Mouse (Mus musculus) heart, adult 2 months (tissue): ENCODE measurements around the gene Elavl1. TPM values are rescaled to one million over a fixed set of nuclear protein-coding genes. Genes with fewer than 3 reads are reported as not detected.

ENCODE experiments used
- DNase-seq, 2 experiments: peaks; one replicate each; pipeline ENCODE4 v3.0.0; 2021
- H3K27ac ChIP-seq: fragments of 200-600 bp; 2 replicates; pipeline ENCODE4 v1.8.1; 2022
- H3K27me3 ChIP-seq: fragments of 200-500 bp; 2 replicates; pipeline ENCODE4 v1.6.1; 2012; ENCODE audit warnings: mild to moderate bottlenecking, low read length, inconsistent platforms, mixed read lengths; ENCODE audit not compliant: control insufficient read depth, insufficient read depth
- H3K36me3 ChIP-seq: fragments of 200-500 bp; 2 replicates; pipeline ENCODE4 v1.6.1; 2012; ENCODE audit warnings: low read length, inconsistent platforms; ENCODE audit not compliant: control insufficient read depth, insufficient read depth
- H3K4me1 ChIP-seq: fragments of 200-500 bp; 2 replicates; pipeline ENCODE4 v1.6.1; 2011; ENCODE audit warnings: low read length; ENCODE audit not compliant: control insufficient read depth, insufficient read depth
- H3K4me3 ChIP-seq: fragments of 200-600 bp; 2 replicates; pipeline ENCODE4 v1.8.1; 2022
- H3K79me2 ChIP-seq: fragments of 200-500 bp; replicated peaks from 2 replicates; pipeline ENCODE4 v1.6.1; 2012; ENCODE audit warnings: mild to moderate bottlenecking, inconsistent platforms, low read length, moderate library complexity, mixed read lengths; ENCODE audit not compliant: control insufficient read depth, insufficient read depth
- H3K9ac ChIP-seq: fragments of 200-500 bp; 2 replicates; pipeline ENCODE4 v1.6.1; 2012; ENCODE audit warnings: low read depth, mild to moderate bottlenecking, control low read depth, inconsistent platforms, low read length, mixed read lengths
- CTCF ChIP-seq: fragments of 200-600 bp; IDR thresholded peaks from 2 replicates; pipeline ENCODE4 v1.8.1; 2022; ENCODE audit warnings: antibody characterized with exemption, mild to moderate bottlenecking, moderate library complexity
- EP300 ChIP-seq: fragments of 200-500 bp; IDR thresholded peaks from 2 replicates; pipeline ENCODE4 v1.6.1; 2011; ENCODE audit warnings: low read depth, low read length, control low read depth; ENCODE audit not compliant: insufficient read depth
- POLR2A ChIP-seq: fragments of 200-500 bp; IDR thresholded peaks from 2 replicates; pipeline ENCODE4 v1.6.1; 2011; ENCODE audit warnings: mild to moderate bottlenecking, low read depth, low read length, control low read depth; ENCODE audit not compliant: insufficient read depth
- WGBS: fragments of 180-500 bp; shearing (Covaris S2); methylation state at CpG from one replicate; pipeline ENCODE4 v1.1.7; 2018; 5-methylcytosine and 5-hydroxymethylcytosine counted together
- intact Hi-C: fragments of 180-260 bp; cut with DNase I; formaldehyde crosslinking; loops from one replicate; pipeline ENCODE4 v1.15.1; 2025
- polyA plus RNA-seq: library from polyadenylated mRNA; depleted of rRNA; stranded (reverse); fragments of >200 nt; gene quantifications from 2 replicates; pipeline ENCODE4 v1.2.3, GENCODE M21; 2012
- total RNA-seq, 2 experiments: library from RNA; stranded (reverse); gene quantifications; 2 replicates each; pipeline ENCODE4 v1.2.3; 2021

Elavl1 gene
- total and polyA plus RNA-seq, 3 experiments, result 25.9 to 61.1 (median 60.0) TPM

DNA sequence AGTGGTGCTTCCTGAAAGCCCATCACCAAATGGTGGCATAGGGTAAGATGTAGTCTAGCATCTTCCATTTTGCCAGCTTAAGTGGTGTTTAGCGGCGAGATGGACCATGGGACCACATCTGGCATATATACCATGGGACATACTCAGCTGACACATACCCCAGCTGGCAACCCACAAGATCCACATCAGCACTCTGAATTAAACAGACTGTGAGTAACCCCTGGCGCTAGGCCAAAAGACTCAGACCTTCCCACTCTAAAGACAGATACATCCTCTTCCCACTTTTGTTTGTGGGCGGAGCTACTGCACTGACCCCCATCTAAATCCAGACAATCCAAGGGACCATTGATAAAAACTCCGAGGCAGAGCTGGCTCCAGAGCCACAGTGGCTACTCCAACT is 3.8 kb upstream of the Elavl1 start:
- no peak for DNase-seq
- WGBS, result 79% methylated on average over 5 of the region's 5 CpGs
- H3K27ac ChIP-seq, result no peak overlapping the region
- H3K9ac ChIP-seq, result no peak overlapping the region
- intact Hi-C loops, result loop anchor here (10.0 kb wide), 1 partner anchor 164 kb away; the partner anchor contains the start of gene Evi5l
- peaks cover 4% of the 10 kb centered on the region; the same call in 1 of the 2 replicates for H3K36me3 ChIP-seq
- peaks cover 3% of the 10 kb centered on the region; the same call in 1 of the 2 replicates for H3K79me2 ChIP-seq
- H3K4me3 ChIP-seq, result no peak overlapping the region
- peaks cover under 1% of the 10 kb centered on the region; the same call in 1 of the 2 replicates for H3K4me1 ChIP-seq
- TF ChIP-seq EP300 (no peak), CTCF (no peak), POLR2A (no peak)
- H3K27me3 ChIP-seq, result no peaks in the 10 kb centered on the region

DNA sequence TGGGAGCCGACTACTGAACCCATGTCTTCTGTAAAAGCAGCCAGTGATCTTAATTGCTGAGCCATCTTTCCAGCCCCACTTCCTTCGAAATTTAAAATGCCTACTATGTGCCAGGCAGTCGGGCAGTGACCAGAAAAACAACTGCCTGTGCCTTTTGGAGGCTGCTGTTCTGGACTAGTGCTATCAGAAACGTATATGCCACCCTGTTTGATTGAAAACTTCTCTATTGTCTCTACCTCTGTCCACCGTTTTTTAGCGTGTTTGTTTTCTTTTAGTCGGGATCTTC is 481 bp upstream of the Elavl1 start:
- peaks cover 12% of the 10 kb centered on the region for H3K4me1 ChIP-seq
- H3K4me3 ChIP-seq, result peak overlapping the region; percentile 79
- TF ChIP-seq EP300, result no peak
- DNase-seq, result no peak
- 17% methylated on average over 7 of the region's 7 CpGs for WGBS
- H3K27me3 ChIP-seq, result no peaks in the 10 kb centered on the region
- H3K79me2 ChIP-seq, result peaks cover 16% of the 10 kb centered on the region
- H3K9ac ChIP-seq, result peak overlapping the region; percentile 69
- peaks cover 32% of the 10 kb centered on the region for H3K36me3 ChIP-seq
- intact Hi-C loops, result loop anchor here (2.0 to 10.0 kb wide), 2 partner anchors 51 to 161 kb away; partner anchors contain the start of genes Evi5l and Timm44
- peak overlapping the region; percentile 90 for H3K27ac ChIP-seq

- H3K79me2 ChIP-seq, result peaks cover 16% of the 10 kb centered on the region
- peak overlapping the region; percentile 90 for H3K27ac ChIP-seq
- H3K9ac ChIP-seq, result peak overlapping the region; percentile 95
- no peaks in the 10 kb centered on the region for H3K27me3 ChIP-seq
- TF ChIP-seq EP300, result no peak
- TF ChIP-seq POLR2A, result no peak
- peaks cover 16% of the 10 kb centered on the region for H3K4me1 ChIP-seq
- peak overlapping the region; percentile 79 for H3K4me3 ChIP-seq
- H3K36me3 ChIP-seq, result peaks cover 40% of the 10 kb centered on the region
- DNase-seq, result no peak
- WGBS, result 1% methylated on average over 42 of the region's 42 CpGs
- intact Hi-C loops, result loop anchor here (2.0 to 10.0 kb wide), 4 partner anchors 50 to 168 kb away; partner anchors contain the start of genes Cers4, Evi5l and Timm44
These were observed 688 bp downstream of the Elavl1 start for GRCm38 (mm10) chr8:4324525-4324924.

DNA sequence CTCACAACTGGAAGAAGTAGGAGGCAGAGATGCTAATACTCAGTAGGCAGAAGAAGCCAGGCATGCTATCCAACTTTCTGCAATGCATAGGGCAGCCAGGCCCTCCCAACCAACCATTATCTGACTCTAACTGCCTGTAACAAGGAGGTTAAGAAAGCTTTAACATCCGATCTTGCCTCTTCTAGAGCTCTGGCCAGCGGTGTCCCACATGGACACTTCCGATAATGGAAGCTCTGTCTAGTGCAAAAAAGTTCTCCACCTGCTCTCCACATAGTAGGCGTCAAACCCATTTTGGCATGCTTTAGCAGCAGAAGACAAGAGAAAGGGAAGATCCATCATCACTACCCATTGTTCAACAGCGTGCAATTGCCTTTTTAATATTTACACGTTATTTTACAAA is 1.3 kb downstream of the Elavl1 start:
- Histone ChIP-seq H3K36me3 (peaks cover 45% of the 10 kb centered on the region), H3K79me2 (peaks cover 17% of the 10 kb centered on the region), H3K27ac (no peak overlapping the region; the same call in 1 of the 2 replicates), H3K27me3 (no peaks in the 10 kb centered on the region), H3K4me1 (peaks cover 16% of the 10 kb centered on the region), H3K4me3 (peak overlapping the region; percentile 79), H3K9ac (peak overlapping the region; percentile 58)
- TF ChIP-seq CTCF (no peak), POLR2A (no peak), EP300 (no peak)
- DNase-seq, result no peak
- intact Hi-C loops, result loop anchor here (2.0 to 10.0 kb wide), 5 partner anchors 49 to 168 kb away; partner anchors contain the start of genes Cers4, Evi5l and Timm44
- WGBS, result 0% methylated on average over 6 of the region's 6 CpGs

DNA sequence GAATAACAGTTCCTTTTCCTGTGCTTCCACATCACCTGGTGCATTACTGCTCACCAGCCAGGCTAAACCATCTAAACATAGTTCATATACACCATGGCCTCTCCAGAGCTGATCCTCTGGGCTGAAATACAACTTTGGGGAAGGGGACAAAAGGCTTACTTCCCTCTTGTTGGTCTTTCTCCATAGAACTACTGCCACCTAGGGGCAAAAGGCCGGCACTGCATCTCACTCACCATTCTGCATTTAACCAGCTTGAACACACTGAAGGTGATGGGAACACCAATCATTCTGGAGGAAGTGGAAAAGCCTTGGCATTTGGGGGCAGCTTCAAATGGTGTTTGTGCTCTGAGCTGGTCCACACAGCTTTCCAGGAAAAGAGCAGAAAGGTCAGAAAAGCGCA is 2.7 kb downstream of the Elavl1 start:
- Histone ChIP-seq H3K36me3 (peaks cover 48% of the 10 kb centered on the region), H3K27ac (no peak overlapping the region), H3K9ac (no peak overlapping the region), H3K79me2 (peaks cover 24% of the 10 kb centered on the region), H3K4me1 (peaks cover 20% of the 10 kb centered on the region), H3K4me3 (no peak overlapping the region), H3K27me3 (no peaks in the 10 kb centered on the region)
- intact Hi-C loops, result loop anchor here (2.0 to 10.0 kb wide), 4 partner anchors 72 to 170 kb away; partner anchors contain the start of genes Cers4 and Evi5l
- 30% methylated on average over 2 of the region's 2 CpGs for WGBS
- TF ChIP-seq POLR2A (no peak), EP300 (0 out of 2 replicates have a peak, but pooled peaks have one; percentile 51)
- peak; percentile 73 to 81 for DNase-seq

DNA sequence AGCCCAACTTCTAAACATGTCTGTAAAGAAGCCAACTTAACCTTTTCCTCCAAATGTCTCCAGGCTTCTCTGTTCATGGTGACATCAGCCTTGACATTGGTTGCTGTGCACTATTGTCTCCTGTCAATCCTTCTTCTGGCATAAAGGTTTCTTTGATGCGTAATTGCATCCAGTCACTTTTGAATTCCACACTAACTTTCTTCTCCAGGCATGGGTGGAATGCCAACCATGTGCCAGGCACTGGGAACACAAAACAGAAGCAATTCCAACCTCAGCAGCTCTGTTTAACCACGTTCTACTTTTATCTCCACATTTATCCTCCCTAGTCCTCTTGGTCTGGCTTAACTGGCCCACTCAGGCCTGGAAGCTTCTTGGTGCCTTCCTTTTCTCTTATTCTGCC is 4.2 kb downstream of the Elavl1 start:
- H3K4me1 ChIP-seq, result peaks cover 20% of the 10 kb centered on the region
- no peak overlapping the region for H3K4me3 ChIP-seq
- H3K36me3 ChIP-seq, result peaks cover 50% of the 10 kb centered on the region
- H3K79me2 ChIP-seq, result peaks cover 24% of the 10 kb centered on the region
- intact Hi-C loops, result loop anchor here (5.0 to 10.0 kb wide), 3 partner anchors 129 to 171 kb away; partner anchors contain the start of genes Cers4 and Evi5l
- DNase-seq, result no peak
- H3K27ac ChIP-seq, result peak overlapping the region; percentile 15
- H3K9ac ChIP-seq, result no peak overlapping the region
- TF ChIP-seq CTCF (no peak), POLR2A (no peak), EP300 (no peak)
- 38% methylated on average over 2 of the region's 2 CpGs for WGBS
- H3K27me3 ChIP-seq, result no peaks in the 10 kb centered on the region
